Mouse (Mus musculus): Measurements from ENCODE around the gene Taf12.

DNA sequence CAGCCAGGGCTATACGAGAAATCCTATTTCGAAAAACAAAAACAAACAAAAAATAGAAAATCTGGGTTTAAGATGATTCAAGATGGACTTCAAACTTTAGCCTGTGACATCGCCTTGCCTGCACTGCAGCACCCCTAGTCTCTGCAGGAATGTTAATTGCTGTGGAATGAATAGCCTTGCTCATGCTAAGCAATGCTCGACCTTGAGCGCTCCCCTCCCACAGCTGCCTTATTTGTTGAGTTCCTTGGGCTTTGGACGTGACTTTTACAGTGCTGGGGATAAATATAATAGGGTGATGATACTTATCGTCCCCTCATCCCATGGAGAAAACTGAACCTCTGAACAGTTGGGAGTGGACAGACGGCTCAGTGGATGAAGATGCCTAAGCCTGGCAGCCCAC, 41.5 kb downstream of the Taf12 start:
- no peak for TF ChIP-seq CTCF (IDR thresholded peaks at IDR 0.05; ENCODE audit: low read depth)
- TF ChIP-seq EP300 (IDR thresholded peaks at IDR 0.05; ENCODE audit: low read depth): no peak

Measured in liver, embryonic 14.5 days (tissue).